ENCODE assay signal across 14 mouse cellular contexts in genomic region chr12:27159416-27160062, GRCm38 (mm10).
DNase-seq lines count a peak whose midpoint lies in the region; ATAC-seq and TF ChIP-seq lines count a peak whose summit lies in the region.
"Had no signal": no experiment of that assay in that cellular context is flagged by ENCODE, and none has a peak within 500 bp of the region (broad histone marks: within the 10 kb centered on the region; RNA-seq: fewer than 3 reads in every experiment).

No protein-coding gene starts in this region.

- H3K4me2 ChIP-seq in forebrain, postnatal 0 days (ENCODE audit: low read depth): peak overlapping the region; percentile 34
- no peak overlapping the region for H3K4me2 ChIP-seq in forebrain, embryonic 11.5 days (ENCODE audit: low read depth, low read length, severe bottlenecking)
- H3K4me2 ChIP-seq in midbrain, embryonic 12.5 days (replicated peaks): no peak overlapping the region
- H3K4me2 ChIP-seq: stomach, embryonic 15.5 days had no signal

- peak overlapping the region; percentile 21; the same call in 1 of the 2 replicates for H3K4me3 ChIP-seq in forebrain, postnatal 0 days (ENCODE audit: low read depth, low read length)
- no peak overlapping the region for H3K4me3 ChIP-seq in forebrain, embryonic 11.5 days (ENCODE audit: low read depth, low read length)
- peak overlapping the region; percentile 27 for H3K4me3 ChIP-seq in testis, adult 2 months (ENCODE audit: control insufficient read depth, low read depth, low read length)
- H3K4me3 ChIP-seq in midbrain, embryonic 12.5 days: no peak overlapping the region
- H3K4me3 ChIP-seq: heart, adult 2 months; myocyte; stomach, embryonic 15.5 days had no signal

- WGBS in forebrain, postnatal 0 days: 66% methylated on average over 8 of the region's 8 CpGs
- 77% methylated on average over 8 of the region's 8 CpGs for WGBS in forebrain, embryonic 11.5 days
- WGBS in midbrain, embryonic 12.5 days: 64% methylated on average over 8 of the region's 8 CpGs

- ATAC-seq in forebrain, postnatal 0 days: no peak; the same call in 1 of the 2 replicates
- ATAC-seq in forebrain, embryonic 11.5 days (replicated peaks; ENCODE audit: low FRiP score): no peak
- no peak for ATAC-seq in midbrain, embryonic 12.5 days (ENCODE audit: low FRiP score, low read depth)
- ATAC-seq: activated CD4-positive, CD25-positive, alpha-beta regulatory T cell, adult 4 months had no signal

- peak overlapping the region; percentile 41 for H3K9ac ChIP-seq in forebrain, postnatal 0 days
- H3K9ac ChIP-seq in forebrain, embryonic 11.5 days (ENCODE audit: low read length): no peak overlapping the region
- no peak overlapping the region for H3K9ac ChIP-seq in midbrain, embryonic 12.5 days (replicated peaks)
- H3K9ac ChIP-seq: liver, embryonic 14.5 days; stomach, embryonic 15.5 days had no signal

- H3K27ac ChIP-seq in forebrain, postnatal 0 days (ENCODE audit: low read depth, low read length): peak overlapping the region; percentile 66; the same call in 1 of the 2 replicates
- H3K27ac ChIP-seq in forebrain, embryonic 11.5 days (ENCODE audit: low read depth, low read length): no peak overlapping the region
- H3K27ac ChIP-seq in testis, adult 2 months (ENCODE audit: control insufficient read depth, insufficient read depth, low read depth, low read length): no peak overlapping the region
- H3K27ac ChIP-seq in midbrain, embryonic 12.5 days (replicated peaks): 0 out of 2 replicates have a peak overlapping the region, but pooled peaks have one; percentile 30
- H3K27ac ChIP-seq: heart, adult 2 months; liver, embryonic 14.5 days; stomach, embryonic 15.5 days had no signal

- peaks cover 8% of the 10 kb centered on the region; the same call in 1 of the 2 replicates for H3K4me1 ChIP-seq in forebrain, postnatal 0 days (ENCODE audit: insufficient read depth)
- H3K4me1 ChIP-seq in forebrain, embryonic 11.5 days (replicated peaks; ENCODE audit: control insufficient read depth, insufficient read depth, low read length): peaks cover 15% of the 10 kb centered on the region
- H3K4me1 ChIP-seq in testis, adult 2 months (ENCODE audit: control insufficient read depth, insufficient read depth, low read length): peaks cover 3% of the 10 kb centered on the region; the same call in 1 of the 2 replicates
- H3K4me1 ChIP-seq in midbrain, embryonic 12.5 days: peaks cover 34% of the 10 kb centered on the region
- H3K4me1 ChIP-seq: stomach, embryonic 15.5 days had no signal

- no peaks in the 10 kb centered on the region for H3K36me3 ChIP-seq in forebrain, postnatal 0 days (ENCODE audit: insufficient read depth)
- no peaks in the 10 kb centered on the region for H3K36me3 ChIP-seq in forebrain, embryonic 11.5 days (ENCODE audit: control insufficient read depth, insufficient read depth, low read length)
- no peaks in the 10 kb centered on the region for H3K36me3 ChIP-seq in testis, adult 2 months (ENCODE audit: control insufficient read depth, insufficient read depth, low read length)
- no peaks in the 10 kb centered on the region for H3K36me3 ChIP-seq in midbrain, embryonic 12.5 days
- H3K36me3 ChIP-seq: stomach, embryonic 15.5 days had no signal

- no peak for TF ChIP-seq CTCF in forebrain, postnatal 0 days (IDR thresholded peaks at IDR 0.05; ENCODE audit: low read depth)
- TF ChIP-seq CTCF in testis, adult 2 months (IDR thresholded peaks at IDR 0.05; ENCODE audit: control insufficient read depth, insufficient read depth, insufficient replicate concordance, low read depth, low read length): no peak

- DNase-seq in forebrain, postnatal 0 days: no peak
- DNase-seq in forebrain, embryonic 11.5 days (ENCODE audit: low spot score): no peak
- DNase-seq in testis, postnatal 14 days (ENCODE audit: low spot score): no peak
- no peak for DNase-seq in lung, postnatal 4 days
- DNase-seq in adrenal gland, postnatal 36 days: no peak
- DNase-seq in retina, postnatal 1 day: no peak
- DNase-seq: heart, adult 2 months; thymus, postnatal 4 days had no signal

- H3K27me3 ChIP-seq in forebrain, postnatal 0 days (ENCODE audit: insufficient read depth, low read length): no peaks in the 10 kb centered on the region
- H3K27me3 ChIP-seq in forebrain, embryonic 11.5 days (ENCODE audit: control insufficient read depth, insufficient read depth, low read length): no peaks in the 10 kb centered on the region
- H3K27me3 ChIP-seq in testis, adult 2 months (ENCODE audit: control insufficient read depth, insufficient read depth, low read length): no peaks in the 10 kb centered on the region
- no peaks in the 10 kb centered on the region for H3K27me3 ChIP-seq in midbrain, embryonic 12.5 days
- H3K27me3 ChIP-seq: stomach, embryonic 15.5 days had no signal

- H3K9me3 ChIP-seq in forebrain, postnatal 0 days (ENCODE audit: low read length): no peaks in the 10 kb centered on the region
- no peaks in the 10 kb centered on the region for H3K9me3 ChIP-seq in forebrain, embryonic 11.5 days (ENCODE audit: control insufficient read depth, low read length)
- no peaks in the 10 kb centered on the region for H3K9me3 ChIP-seq in midbrain, embryonic 12.5 days
- H3K9me3 ChIP-seq: stomach, embryonic 15.5 days had no signal

- TF ChIP-seq POLR2A in testis, adult 2 months (IDR thresholded peaks at IDR 0.05; ENCODE audit: control insufficient read depth, low read depth, low read length): no peak

Comparison
In these comparisons a context has a peak if more than half of its experiments do, and no peak if none do; other contexts are left out.
1. H3K27ac ChIP-seq: peak in forebrain, postnatal 0 days (single experiment) and midbrain, embryonic 12.5 days (single experiment); none in forebrain, embryonic 11.5 days (single experiment) and testis, adult 2 months (single experiment).
2. H3K4me3 ChIP-seq: peak in forebrain, postnatal 0 days (single experiment) and testis, adult 2 months (single experiment); none in forebrain, embryonic 11.5 days (single experiment) and midbrain, embryonic 12.5 days (single experiment).